Mouse (Mus musculus): Measurements from ENCODE around the gene Eef1g. TPM values are rescaled to one million over a fixed set of nuclear protein-coding genes. Genes with fewer than 3 reads are reported as not detected.
"Not testable (repeated sequence)": the region's sequence is repeated elsewhere in the genome, so short reads cannot be mapped to it uniquely, and the experiment has no call there.

Gene Eef1g
- polyA plus RNA-seq, 1 experiment from 2014 or later, result 297 TPM

DNA sequence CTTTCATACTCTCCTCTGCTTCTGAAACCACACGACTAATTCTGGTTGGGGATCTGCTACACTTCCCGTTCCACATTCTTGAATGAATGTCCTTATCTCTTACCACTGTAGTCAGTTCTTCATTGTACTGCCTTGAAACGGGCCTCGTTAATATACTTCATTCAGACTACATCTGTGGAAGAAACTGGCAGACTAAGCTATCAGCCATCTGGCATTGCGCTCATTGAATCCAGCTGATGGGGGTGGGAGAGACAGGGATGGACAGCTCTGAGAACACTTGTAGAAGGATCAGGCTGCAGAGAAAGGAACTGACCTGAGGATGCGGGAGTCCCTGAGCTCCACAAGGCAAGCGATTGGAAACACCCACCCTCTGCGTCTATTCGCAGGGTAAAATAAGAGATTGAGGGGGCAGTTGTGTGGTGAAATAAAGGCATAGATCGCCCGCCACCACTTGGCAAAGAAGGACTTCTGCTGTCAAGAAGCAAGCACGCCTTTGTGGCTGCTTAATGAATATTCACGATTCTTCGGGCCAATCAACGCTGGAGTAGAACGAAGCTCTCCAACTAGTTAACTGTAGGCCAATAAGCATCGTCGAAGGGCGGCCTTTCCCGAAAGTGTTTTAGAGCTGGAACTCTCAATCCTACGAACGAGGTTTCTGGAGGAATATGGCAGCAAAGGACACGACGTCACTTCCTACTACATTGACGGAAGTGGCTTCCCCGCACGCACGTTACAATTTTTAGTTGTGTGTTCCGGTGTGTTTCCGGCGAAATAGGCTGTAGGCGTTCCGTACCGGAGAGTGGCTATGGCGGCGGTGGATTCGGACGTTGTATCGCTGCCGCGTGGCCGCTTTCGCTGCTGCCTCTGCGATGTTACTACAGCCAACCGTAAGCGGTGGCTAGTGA, 13.5 kb upstream of the Eef1g start, which contains the start of gene Tut1:
Gene Tut1 (plus strand): TSS at position 713 of the 905 bp plus-strand sequence.
- no peaks in the 10 kb centered on the region for H3K27me3 ChIP-seq (ENCODE audit: control insufficient read depth, insufficient read depth, low read length)
- peak within 1 kb of the TSS; percentile 58 for H3K9ac ChIP-seq (replicated peaks; ENCODE audit: low read depth, low read length)
- H3K4me3 ChIP-seq (ENCODE audit: low read depth, low read length), result peak within 1 kb of the TSS; percentile 84
- H3K9me3 ChIP-seq (ENCODE audit: control insufficient read depth, low read length), result no peaks in the 10 kb centered on the region
- peaks cover 18% of the 10 kb centered on the region for H3K4me1 ChIP-seq (ENCODE audit: control insufficient read depth, insufficient read depth, low read length)
- peaks cover 32% of the 10 kb centered on the region for H3K36me3 ChIP-seq (ENCODE audit: control insufficient read depth, insufficient read depth, low read length)
- WGBS, result 2% methylated on average over 46 of the region's 46 CpGs
- peak within 1 kb of the TSS; percentile 91 for H3K4me2 ChIP-seq (ENCODE audit: low read depth, low read length)
- H3K27ac ChIP-seq (ENCODE audit: low read depth, low read length), result peak within 1 kb of the TSS; percentile 86
- ATAC-seq (ENCODE audit: low read depth), result peak; percentile 97

- H3K9ac ChIP-seq (replicated peaks; ENCODE audit: low read depth, low read length), result peak overlapping the region; percentile 58
- H3K27me3 ChIP-seq (ENCODE audit: control insufficient read depth, insufficient read depth, low read length), result no peaks in the 10 kb centered on the region
- H3K27ac ChIP-seq (ENCODE audit: low read depth, low read length), result peak overlapping the region; percentile 65
- H3K4me1 ChIP-seq (ENCODE audit: control insufficient read depth, insufficient read depth, low read length), result peaks cover 18% of the 10 kb centered on the region
- H3K4me2 ChIP-seq (ENCODE audit: low read depth, low read length), result peak overlapping the region; percentile 91
- peak overlapping the region; percentile 84 for H3K4me3 ChIP-seq (ENCODE audit: low read depth, low read length)
- ATAC-seq (ENCODE audit: low read depth), result no peak
- H3K36me3 ChIP-seq (ENCODE audit: control insufficient read depth, insufficient read depth, low read length), result peaks cover 26% of the 10 kb centered on the region
- 8% methylated on average over 9 of the region's 9 CpGs for WGBS
- H3K9me3 ChIP-seq (ENCODE audit: control insufficient read depth, low read length), result no peaks in the 10 kb centered on the region
Measured at GRCm38 (mm10) chr19:8954171-8954570, 12.7 kb upstream of the Eef1g start.

DNA sequence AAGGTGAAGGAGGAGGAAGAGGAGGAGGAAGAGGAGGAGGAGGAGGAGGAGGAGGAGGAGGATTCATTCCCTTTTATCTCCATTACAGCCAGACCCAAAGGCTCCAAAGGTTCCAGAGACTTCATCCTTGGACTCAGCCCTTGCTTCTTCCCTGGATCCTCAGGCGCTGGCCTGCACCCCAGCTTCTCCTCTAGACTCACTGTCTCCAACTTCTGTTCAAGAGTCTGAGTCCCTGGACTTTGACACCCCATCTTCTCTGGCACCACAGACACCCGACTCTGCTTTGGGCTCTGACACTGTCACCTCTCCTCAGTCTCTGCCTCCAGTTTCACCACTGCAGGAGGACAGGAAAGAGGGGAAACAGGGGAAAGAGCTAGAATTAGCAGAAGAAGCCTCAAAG, 4.6 kb upstream of the Eef1g start:
- Histone ChIP-seq H3K9ac (replicated peaks; ENCODE audit: low read depth, low read length) (no peak overlapping the region), H3K4me3 (ENCODE audit: low read depth, low read length) (no peak overlapping the region), H3K27ac (ENCODE audit: low read depth, low read length) (no peak overlapping the region), H3K4me1 (ENCODE audit: control insufficient read depth, insufficient read depth, low read length) (peaks cover 5% of the 10 kb centered on the region; the same call in 1 of the 2 replicates), H3K9me3 (ENCODE audit: control insufficient read depth, low read length) (no peaks in the 10 kb centered on the region), H3K27me3 (ENCODE audit: control insufficient read depth, insufficient read depth, low read length) (no peaks in the 10 kb centered on the region), H3K4me2 (ENCODE audit: low read depth, low read length) (no peak overlapping the region), H3K36me3 (ENCODE audit: control insufficient read depth, insufficient read depth, low read length) (peaks cover 46% of the 10 kb centered on the region)
- 100% methylated on average over 2 of the region's 2 CpGs for WGBS
- no peak for ATAC-seq (ENCODE audit: low read depth)

GRCm38 (mm10) chr19:8965075-8965474, 1.8 kb upstream of the Eef1g start:
- ATAC-seq (ENCODE audit: low read depth), result no peak
- H3K27ac ChIP-seq (ENCODE audit: low read depth, low read length), result no peak overlapping the region

GRCm38 (mm10) chr19:8965771-8966170, 1.1 kb upstream of the Eef1g start:
- WGBS, result 84% methylated on average over 8 of the region's 8 CpGs
- peak overlapping the region; percentile 64 for H3K4me3 ChIP-seq (ENCODE audit: low read depth, low read length)
- peak overlapping the region; percentile 52 for H3K9ac ChIP-seq (replicated peaks; ENCODE audit: low read depth, low read length)
- no peaks in the 10 kb centered on the region for H3K9me3 ChIP-seq (ENCODE audit: control insufficient read depth, low read length)
- H3K27ac ChIP-seq (ENCODE audit: low read depth, low read length), result peak overlapping the region; percentile 83
- H3K36me3 ChIP-seq (ENCODE audit: control insufficient read depth, insufficient read depth, low read length), result peaks cover 39% of the 10 kb centered on the region
- no peak for ATAC-seq (ENCODE audit: low read depth)
- peak overlapping the region; percentile 57; the same call in 1 of the 2 replicates for H3K4me2 ChIP-seq (ENCODE audit: low read depth, low read length)
- no peaks in the 10 kb centered on the region for H3K27me3 ChIP-seq (ENCODE audit: control insufficient read depth, insufficient read depth, low read length)
- peaks cover 5% of the 10 kb centered on the region for H3K4me1 ChIP-seq (ENCODE audit: control insufficient read depth, insufficient read depth, low read length)

More at GRCm38 (mm10) chr19:8965075-8965474, 1.8 kb upstream of the Eef1g start:
- no peaks in the 10 kb centered on the region for H3K27me3 ChIP-seq (ENCODE audit: control insufficient read depth, insufficient read depth, low read length)
- WGBS, result 93% methylated on average over 11 of the region's 11 CpGs
- peaks cover 5% of the 10 kb centered on the region for H3K4me1 ChIP-seq (ENCODE audit: control insufficient read depth, insufficient read depth, low read length)
- no peak overlapping the region for H3K4me2 ChIP-seq (ENCODE audit: low read depth, low read length)
- peaks cover 36% of the 10 kb centered on the region for H3K36me3 ChIP-seq (ENCODE audit: control insufficient read depth, insufficient read depth, low read length)
- no peak overlapping the region for H3K9ac ChIP-seq (replicated peaks; ENCODE audit: low read depth, low read length)
- no peaks in the 10 kb centered on the region for H3K9me3 ChIP-seq (ENCODE audit: control insufficient read depth, low read length)
- H3K4me3 ChIP-seq (ENCODE audit: low read depth, low read length), result no peak overlapping the region

GRCm38 (mm10) chr19:8966198-8966589, 647 bp upstream of the Eef1g start:
- peaks cover 43% of the 10 kb centered on the region for H3K36me3 ChIP-seq (ENCODE audit: control insufficient read depth, insufficient read depth, low read length)

DNA sequence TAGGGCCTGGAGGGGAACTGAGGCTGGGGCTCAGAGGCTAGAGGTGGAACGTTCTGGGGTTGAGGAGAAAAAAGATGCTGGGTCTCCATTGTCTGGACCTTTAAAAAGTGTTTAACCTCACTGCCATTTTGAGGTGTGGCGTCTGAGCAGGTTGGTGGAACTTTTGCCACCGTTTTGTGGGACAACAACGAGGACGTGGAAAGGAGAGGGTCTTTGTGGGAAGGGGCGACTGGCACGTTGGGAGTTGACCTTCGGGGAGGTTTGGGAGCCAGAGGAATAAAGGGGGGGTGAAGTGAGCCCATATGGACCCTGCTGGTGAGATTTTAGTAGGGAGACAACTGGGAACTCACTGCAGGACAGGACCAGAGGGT, 517 bp downstream of the Eef1g start:
- peaks cover 5% of the 10 kb centered on the region for H3K4me1 ChIP-seq (ENCODE audit: control insufficient read depth, insufficient read depth, low read length)
- H3K36me3 ChIP-seq (ENCODE audit: control insufficient read depth, insufficient read depth, low read length), result peaks cover 46% of the 10 kb centered on the region
- no peaks in the 10 kb centered on the region for H3K9me3 ChIP-seq (ENCODE audit: control insufficient read depth, low read length)
- peak overlapping the region; percentile 64 for H3K4me3 ChIP-seq (ENCODE audit: low read depth, low read length)
- H3K4me2 ChIP-seq (ENCODE audit: low read depth, low read length), result peak overlapping the region; percentile 65
- H3K9ac ChIP-seq (replicated peaks; ENCODE audit: low read depth, low read length), result peak overlapping the region; percentile 70
- under 1% methylated on average over 8 of the region's 8 CpGs for WGBS
- ATAC-seq (ENCODE audit: low read depth), result peak; percentile 5; the same call in 1 of the 2 replicates
- peak overlapping the region; percentile 83 for H3K27ac ChIP-seq (ENCODE audit: low read depth, low read length)
- H3K27me3 ChIP-seq (ENCODE audit: control insufficient read depth, insufficient read depth, low read length), result no peaks in the 10 kb centered on the region

More at GRCm38 (mm10) chr19:8966198-8966589, 647 bp upstream of the Eef1g start:
- peak overlapping the region; percentile 57 for H3K4me2 ChIP-seq (ENCODE audit: low read depth, low read length)
- H3K9me3 ChIP-seq (ENCODE audit: control insufficient read depth, low read length), result no peaks in the 10 kb centered on the region
- no peaks in the 10 kb centered on the region for H3K27me3 ChIP-seq (ENCODE audit: control insufficient read depth, insufficient read depth, low read length)
- peak overlapping the region; percentile 64 for H3K4me3 ChIP-seq (ENCODE audit: low read depth, low read length)
- 47% methylated on average over 5 of the region's 5 CpGs for WGBS
- peaks cover 5% of the 10 kb centered on the region for H3K4me1 ChIP-seq (ENCODE audit: control insufficient read depth, insufficient read depth, low read length)
- H3K9ac ChIP-seq (replicated peaks; ENCODE audit: low read depth, low read length), result peak overlapping the region; percentile 52
- no peak for ATAC-seq (ENCODE audit: low read depth)
- H3K27ac ChIP-seq (ENCODE audit: low read depth, low read length), result peak overlapping the region; percentile 83

DNA sequence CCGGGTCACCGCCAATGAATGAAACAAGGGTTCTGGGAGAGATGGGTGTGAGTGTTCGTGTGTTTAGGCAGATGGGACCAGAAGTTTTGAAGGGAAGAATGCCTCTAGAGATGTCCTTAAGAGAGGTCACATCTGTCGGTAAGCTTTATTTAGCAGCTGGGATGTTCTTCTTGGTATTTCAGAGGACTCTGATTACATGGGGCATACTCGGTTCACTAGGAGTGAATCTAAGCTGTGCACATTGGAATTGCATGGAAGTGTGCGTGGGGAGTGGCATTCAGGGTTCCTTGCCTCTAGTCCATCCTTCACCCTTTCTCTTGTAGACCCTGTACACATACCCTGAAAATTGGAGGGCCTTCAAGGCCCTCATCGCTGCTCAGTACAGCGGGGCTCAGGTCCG, 1.1 kb downstream of the Eef1g start:
- Histone ChIP-seq H3K9me3 (ENCODE audit: control insufficient read depth, low read length) (no peaks in the 10 kb centered on the region), H3K4me1 (ENCODE audit: control insufficient read depth, insufficient read depth, low read length) (peaks cover 5% of the 10 kb centered on the region), H3K4me2 (ENCODE audit: low read depth, low read length) (peak overlapping the region; percentile 65), H3K9ac (replicated peaks; ENCODE audit: low read depth, low read length) (peak overlapping the region; percentile 70), H3K4me3 (ENCODE audit: low read depth, low read length) (peak overlapping the region; percentile 64), H3K27ac (ENCODE audit: low read depth, low read length) (no peak overlapping the region), H3K36me3 (ENCODE audit: control insufficient read depth, insufficient read depth, low read length) (peaks cover 45% of the 10 kb centered on the region), H3K27me3 (ENCODE audit: control insufficient read depth, insufficient read depth, low read length) (no peaks in the 10 kb centered on the region)
- ATAC-seq (ENCODE audit: low read depth), result no peak
- WGBS, result 7% methylated on average over 9 of the region's 9 CpGs

DNA sequence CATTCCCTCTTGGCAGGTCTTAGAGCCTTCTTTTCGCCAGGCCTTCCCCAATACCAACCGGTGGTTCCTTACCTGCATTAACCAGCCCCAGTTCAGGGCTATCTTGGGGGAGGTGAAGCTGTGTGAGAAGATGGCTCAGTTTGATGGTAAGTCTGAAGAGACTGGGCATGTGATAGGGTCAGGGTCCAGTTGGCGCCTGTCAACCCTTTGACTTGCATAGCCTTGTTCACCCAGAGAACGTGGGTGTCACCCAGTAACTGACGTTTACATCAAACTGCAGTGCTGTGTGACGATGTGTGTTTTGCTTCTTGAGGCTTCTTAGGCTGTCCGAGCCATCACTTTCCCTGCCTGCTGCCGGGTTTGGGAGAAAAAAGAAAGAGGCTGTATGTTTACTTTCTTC, 5.7 kb downstream of the Eef1g start:
- ATAC-seq (ENCODE audit: low read depth); H3K4me3 ChIP-seq (ENCODE audit: low read depth, low read length); H3K9me3 ChIP-seq (ENCODE audit: control insufficient read depth, low read length); H3K27ac ChIP-seq (ENCODE audit: low read depth, low read length); H3K4me2 ChIP-seq (ENCODE audit: low read depth, low read length); H3K4me1 ChIP-seq (ENCODE audit: control insufficient read depth, insufficient read depth, low read length); H3K27me3 ChIP-seq (ENCODE audit: control insufficient read depth, insufficient read depth, low read length); H3K9ac ChIP-seq (replicated peaks; ENCODE audit: low read depth, low read length): not testable (repeated sequence)
- WGBS, result 93% methylated on average over 8 of the region's 8 CpGs
- peaks cover 46% of the 10 kb centered on the region for H3K36me3 ChIP-seq (ENCODE audit: control insufficient read depth, insufficient read depth, low read length)

Data from neural tube, embryonic 14.5 days (tissue).